ENCODE assay signal across 8 mouse cellular contexts in the genomic region with DNA sequence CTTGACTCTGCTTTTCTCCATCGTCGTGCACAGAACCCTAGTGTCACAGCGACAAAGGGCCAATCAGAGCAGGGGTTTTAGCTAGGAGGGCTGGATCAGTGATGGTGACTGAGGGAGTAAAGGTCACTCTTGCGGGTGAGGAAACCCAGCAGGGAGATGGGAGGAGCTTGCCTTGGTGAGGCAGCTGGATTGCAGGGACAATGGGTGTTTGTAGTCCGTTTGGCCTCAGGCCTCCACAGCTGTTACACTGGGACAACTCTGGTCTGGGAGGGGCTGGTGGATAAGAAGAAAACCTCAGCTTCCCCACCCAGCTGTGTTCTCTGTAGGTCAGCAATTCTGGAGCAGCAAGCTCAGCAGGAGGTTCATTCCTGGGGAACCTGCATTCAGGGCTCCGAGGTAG.
DNase-seq lines count a peak whose midpoint lies in the region; ATAC-seq and TF ChIP-seq lines count a peak whose summit lies in the region.

No protein-coding gene starts in this region.

- H3K4me2 ChIP-seq in kidney, embryonic 14.5 days (replicated peaks; ENCODE audit: low read depth, low read length) = no peak overlapping the region

- no peaks in the 10 kb centered on the region for H3K4me1 ChIP-seq in kidney, embryonic 14.5 days (ENCODE audit: control insufficient read depth, insufficient read depth, low read length)

- no peak for ATAC-seq in kidney, embryonic 14.5 days (ENCODE audit: low FRiP score, low TSS enrichment)
- no peak for ATAC-seq in erythroid progenitor cell, adult 5-6 weeks (replicated peaks; ENCODE audit: low FRiP score, poor library complexity, severe bottlenecking)

- H3K36me3 ChIP-seq in kidney, embryonic 14.5 days (ENCODE audit: control insufficient read depth, insufficient read depth, low read length) = no peaks in the 10 kb centered on the region

- no peak overlapping the region for H3K27ac ChIP-seq in kidney, embryonic 14.5 days (ENCODE audit: low read depth, low read length)
- H3K27ac ChIP-seq in gastrocnemius, adult 2 months = no peak overlapping the region

- WGBS in kidney, embryonic 14.5 days = 39% methylated on average over 6 of the region's 6 CpGs
- 21% methylated on average over 6 of the region's 6 CpGs for WGBS in large intestine, adult 2 months

- DNase-seq in kidney, adult 11 months = peak; percentile 18
- DNase-seq in brain, adult 2 months (ENCODE audit: low read depth, low spot score) = peak; percentile 94
- peak; percentile 48 for DNase-seq in gastrocnemius, adult 2 months
- DNase-seq in large intestine, adult 2 months (ENCODE audit: low read depth, low spot score) = peak; percentile 35
- DNase-seq in retina, postnatal 1 day = peak; percentile 86
- no peak for DNase-seq in right cerebral cortex, postnatal 14 days

- no peaks in the 10 kb centered on the region; the same call in 1 of the 2 replicates for H3K9me3 ChIP-seq in kidney, embryonic 14.5 days (ENCODE audit: control insufficient read depth, low read length)

- H3K9ac ChIP-seq in kidney, embryonic 14.5 days (ENCODE audit: low read depth, low read length) = no peak overlapping the region

- intact Hi-C loops in gastrocnemius, adult 2 months (cut with DNase I) = no loop called here

- TF ChIP-seq CTCF in gastrocnemius, adult 2 months (IDR thresholded peaks at IDR 0.05) = no peak

- no peak overlapping the region for H3K4me3 ChIP-seq in kidney, embryonic 14.5 days (ENCODE audit: low read length)
- no peak overlapping the region for H3K4me3 ChIP-seq in gastrocnemius, adult 2 months

- H3K27me3 ChIP-seq in kidney, embryonic 14.5 days (ENCODE audit: control insufficient read depth, insufficient read depth, low read length) = no peaks in the 10 kb centered on the region
